Mouse (Mus musculus): ENCODE measurements around the gene Camsap3. TPM values are rescaled to one million over a fixed set of nuclear protein-coding genes. Genes with fewer than 3 reads are reported as not detected.

The Camsap3 gene
- polyA plus RNA-seq, 1 experiment from 2014 or later = 14.5 TPM

DNA sequence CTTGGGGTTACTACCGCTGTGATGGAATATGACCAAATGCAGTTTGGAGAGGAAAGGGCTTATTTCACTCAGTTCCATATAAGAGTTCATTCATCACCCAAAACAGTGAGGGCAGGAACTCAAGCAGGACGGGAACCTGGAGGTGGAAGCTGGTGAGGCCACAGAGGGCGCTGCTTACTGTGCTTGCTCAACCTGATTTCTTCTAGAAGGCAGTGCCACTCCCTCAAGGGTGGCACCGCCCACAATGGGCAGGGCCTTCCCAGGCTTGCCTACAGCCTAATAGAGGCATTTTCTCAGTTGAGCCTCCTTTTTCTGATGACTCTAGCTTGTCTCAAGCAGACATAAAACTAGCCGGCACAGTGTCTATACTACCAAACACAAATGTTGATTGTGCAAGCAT, 58.7 kb downstream of the Camsap3 start:
- H3K9ac ChIP-seq (ENCODE audit: low read length) = no peak overlapping the region
- no peaks in the 10 kb centered on the region for H3K36me3 ChIP-seq (ENCODE audit: control insufficient read depth, insufficient read depth, low read length)
- H3K27me3 ChIP-seq (ENCODE audit: control insufficient read depth, insufficient read depth, low read length) = no peaks in the 10 kb centered on the region
- no peaks in the 10 kb centered on the region for H3K4me1 ChIP-seq (ENCODE audit: control insufficient read depth, insufficient read depth, low read length)
- H3K4me3 ChIP-seq (ENCODE audit: low read depth, low read length) = no peak overlapping the region
- no peaks in the 10 kb centered on the region for H3K9me3 ChIP-seq (ENCODE audit: control insufficient read depth, low read length)
- no peak for DNase-seq (ENCODE audit: low spot score)
- no peak overlapping the region for H3K4me2 ChIP-seq (ENCODE audit: low read depth)
- H3K27ac ChIP-seq (ENCODE audit: low read depth, low read length) = no peak overlapping the region
- 25% methylated on average over 5 of the region's 5 CpGs for WGBS
- ATAC-seq (ENCODE audit: insufficient read depth, low FRiP score, low TSS enrichment) = no peak

DNA sequence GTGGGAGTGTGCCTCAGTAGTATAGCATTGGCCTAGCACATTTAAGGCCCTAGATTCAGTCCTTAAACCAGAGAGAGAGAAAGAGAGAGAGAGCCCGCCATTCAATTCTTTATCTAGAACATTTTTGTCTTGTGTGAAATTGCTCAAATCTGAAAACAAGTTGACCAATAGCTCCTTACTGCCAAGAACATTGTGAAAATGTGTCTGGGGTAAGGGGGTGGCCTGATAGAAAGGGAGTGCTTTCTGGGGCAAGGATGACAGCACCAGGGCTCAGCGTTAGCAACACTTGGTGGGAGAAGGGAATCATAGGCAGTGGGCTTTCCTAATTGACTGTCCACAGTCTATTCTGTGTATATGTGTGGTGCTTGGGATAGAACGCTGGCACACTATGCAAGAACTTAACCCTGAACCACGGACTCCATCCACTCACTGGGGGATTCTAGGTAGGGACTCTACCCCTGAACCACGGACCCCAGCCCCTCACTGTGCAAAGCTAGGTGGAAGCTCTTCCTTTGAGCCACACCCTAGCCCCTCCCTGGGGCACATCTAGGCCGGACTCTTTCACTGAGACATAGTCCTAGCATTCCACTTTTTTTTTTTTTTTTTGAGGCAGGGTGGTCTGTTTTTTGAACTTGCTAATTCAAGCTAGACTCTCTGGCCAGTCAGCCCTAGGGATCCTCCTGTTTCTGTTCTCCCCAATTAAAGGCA, 59.9 kb downstream of the Camsap3 start:
- Histone ChIP-seq H3K9me3 (ENCODE audit: control insufficient read depth, low read length) (no peaks in the 10 kb centered on the region), H3K27me3 (ENCODE audit: control insufficient read depth, insufficient read depth, low read length) (no peaks in the 10 kb centered on the region), H3K9ac (ENCODE audit: low read length) (no peak overlapping the region), H3K4me3 (ENCODE audit: low read depth, low read length) (no peak overlapping the region), H3K4me2 (ENCODE audit: low read depth) (no peak overlapping the region), H3K36me3 (ENCODE audit: control insufficient read depth, insufficient read depth, low read length) (no peaks in the 10 kb centered on the region), H3K4me1 (ENCODE audit: control insufficient read depth, insufficient read depth, low read length) (no peaks in the 10 kb centered on the region), H3K27ac (ENCODE audit: low read depth, low read length) (no peak overlapping the region)
- DNase-seq (ENCODE audit: low spot score) (no peak), ATAC-seq (ENCODE audit: insufficient read depth, low FRiP score, low TSS enrichment) (no peak)
- 87% methylated on average over 6 of the region's 6 CpGs for WGBS

DNA sequence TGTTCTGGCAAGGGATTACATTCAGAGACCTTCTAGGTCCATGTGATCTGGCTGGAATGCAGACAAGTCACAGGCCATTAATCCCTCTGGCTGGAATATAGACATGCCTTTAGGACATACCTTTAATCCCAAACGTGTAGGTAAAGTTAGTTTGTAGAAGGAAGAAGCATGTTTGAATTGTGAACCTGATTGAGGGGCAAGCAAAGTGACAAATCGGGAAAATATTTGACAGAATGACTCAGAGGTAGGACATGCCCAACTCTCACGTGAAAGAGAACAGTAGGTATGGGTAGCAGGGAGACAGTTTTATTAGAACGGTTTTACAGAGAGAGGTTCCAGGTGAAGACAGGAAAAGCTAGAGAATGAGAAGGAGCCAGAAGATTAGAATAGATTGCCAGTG, 60.5 kb downstream of the Camsap3 start:
- no peak for DNase-seq (ENCODE audit: low spot score)
- Histone ChIP-seq H3K27me3 (ENCODE audit: control insufficient read depth, insufficient read depth, low read length) (no peaks in the 10 kb centered on the region), H3K27ac (ENCODE audit: low read depth, low read length) (no peak overlapping the region), H3K4me2 (ENCODE audit: low read depth) (no peak overlapping the region), H3K4me3 (ENCODE audit: low read depth, low read length) (no peak overlapping the region), H3K9me3 (ENCODE audit: control insufficient read depth, low read length) (no peaks in the 10 kb centered on the region), H3K9ac (ENCODE audit: low read length) (no peak overlapping the region), H3K36me3 (ENCODE audit: control insufficient read depth, insufficient read depth, low read length) (no peaks in the 10 kb centered on the region), H3K4me1 (ENCODE audit: control insufficient read depth, insufficient read depth, low read length) (no peaks in the 10 kb centered on the region)
- ATAC-seq (ENCODE audit: insufficient read depth, low FRiP score, low TSS enrichment) = no peak
- 80% methylated on average over 4 of the region's 4 CpGs for WGBS

DNA sequence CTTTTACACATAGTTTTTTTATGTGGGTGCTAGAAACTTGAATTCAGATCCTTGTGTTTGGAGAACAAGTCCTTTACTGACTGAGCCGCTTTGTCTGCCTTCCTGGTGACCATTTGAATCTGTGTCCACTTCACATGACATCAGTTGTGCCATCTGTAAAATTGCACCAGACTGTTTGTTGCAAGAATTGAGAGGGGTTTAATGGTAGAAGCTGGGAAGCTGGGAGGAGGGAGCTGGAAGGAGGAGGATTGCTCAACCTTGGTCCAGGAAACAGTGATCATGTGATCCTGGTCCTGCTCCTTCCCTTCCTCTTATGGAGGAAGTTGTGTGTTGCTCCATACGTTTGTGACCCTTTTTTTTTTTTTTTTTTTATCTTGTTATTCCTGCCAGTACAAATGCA, 61.2 kb downstream of the Camsap3 start:
- H3K27me3 ChIP-seq (ENCODE audit: control insufficient read depth, insufficient read depth, low read length) = no peaks in the 10 kb centered on the region
- no peak overlapping the region for H3K9ac ChIP-seq (ENCODE audit: low read length)
- H3K4me3 ChIP-seq (ENCODE audit: low read depth, low read length) = no peak overlapping the region
- H3K4me2 ChIP-seq (ENCODE audit: low read depth) = no peak overlapping the region
- H3K9me3 ChIP-seq (ENCODE audit: control insufficient read depth, low read length) = no peaks in the 10 kb centered on the region
- DNase-seq (ENCODE audit: low spot score) (no peak), ATAC-seq (ENCODE audit: insufficient read depth, low FRiP score, low TSS enrichment) (no peak)
- no peaks in the 10 kb centered on the region for H3K4me1 ChIP-seq (ENCODE audit: control insufficient read depth, insufficient read depth, low read length)
- H3K36me3 ChIP-seq (ENCODE audit: control insufficient read depth, insufficient read depth, low read length) = no peaks in the 10 kb centered on the region
- H3K27ac ChIP-seq (ENCODE audit: low read depth, low read length) = no peak overlapping the region
- 73% methylated on average over 2 of the region's 2 CpGs for WGBS

DNA sequence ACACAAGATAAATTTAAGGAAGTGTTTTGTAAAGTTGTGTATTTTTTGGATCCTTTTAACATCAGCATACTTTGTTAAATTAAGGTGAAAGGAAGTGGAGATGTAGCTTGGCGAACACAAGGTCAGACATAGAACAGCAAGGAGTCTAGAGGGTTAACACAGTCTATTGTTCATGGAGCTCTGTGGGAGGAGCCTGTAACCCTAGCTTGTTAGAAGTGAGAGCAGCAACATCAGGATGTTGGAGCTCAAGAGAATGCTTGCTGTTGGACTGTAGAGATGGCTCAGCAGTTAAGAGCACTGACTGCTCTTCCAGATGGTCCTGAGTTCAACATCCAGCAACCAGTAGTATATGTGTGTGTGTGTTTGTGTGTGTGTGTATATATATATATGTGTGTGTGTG, 61.9 kb downstream of the Camsap3 start:
- no peaks in the 10 kb centered on the region for H3K9me3 ChIP-seq (ENCODE audit: control insufficient read depth, low read length)
- 44% methylated on average over 1 of the region's 1 CpGs for WGBS
- no peak overlapping the region for H3K4me3 ChIP-seq (ENCODE audit: low read depth, low read length)
- no peak overlapping the region for H3K9ac ChIP-seq (ENCODE audit: low read length)
- H3K4me2 ChIP-seq (ENCODE audit: low read depth) = no peak overlapping the region
- DNase-seq (ENCODE audit: low spot score) = no peak
- no peak overlapping the region for H3K27ac ChIP-seq (ENCODE audit: low read depth, low read length)
- no peaks in the 10 kb centered on the region for H3K4me1 ChIP-seq (ENCODE audit: control insufficient read depth, insufficient read depth, low read length)
- H3K27me3 ChIP-seq (ENCODE audit: control insufficient read depth, insufficient read depth, low read length) = no peaks in the 10 kb centered on the region
- no peaks in the 10 kb centered on the region for H3K36me3 ChIP-seq (ENCODE audit: control insufficient read depth, insufficient read depth, low read length)
- no peak for ATAC-seq (ENCODE audit: insufficient read depth, low FRiP score, low TSS enrichment)

DNA sequence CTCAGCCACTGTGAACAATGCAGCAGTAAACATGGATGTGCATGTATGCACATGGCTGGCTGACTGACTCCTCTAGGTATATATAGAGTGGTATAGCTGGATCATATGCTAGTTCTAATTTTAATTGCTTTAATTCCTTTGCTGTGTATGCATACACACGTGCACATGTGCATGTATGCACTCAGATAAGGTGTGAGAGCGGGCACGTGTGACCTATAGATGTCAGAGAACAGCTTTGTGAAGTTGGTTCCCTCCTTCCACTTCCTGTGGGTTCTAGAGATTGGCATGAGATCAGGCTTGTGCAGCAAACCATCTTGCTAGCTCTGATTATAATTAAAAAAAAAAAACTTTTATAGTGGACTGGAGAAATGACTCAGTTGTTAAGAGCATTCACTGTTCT, 65.8 kb downstream of the Camsap3 start:
- no peak for ATAC-seq (ENCODE audit: insufficient read depth, low FRiP score, low TSS enrichment)
- Histone ChIP-seq H3K4me1 (ENCODE audit: control insufficient read depth, insufficient read depth, low read length) (no peaks in the 10 kb centered on the region), H3K4me2 (ENCODE audit: low read depth) (no peak overlapping the region), H3K27ac (ENCODE audit: low read depth, low read length) (no peak overlapping the region), H3K9me3 (ENCODE audit: control insufficient read depth, low read length) (no peaks in the 10 kb centered on the region), H3K27me3 (ENCODE audit: control insufficient read depth, insufficient read depth, low read length) (no peaks in the 10 kb centered on the region), H3K9ac (ENCODE audit: low read length) (no peak overlapping the region), H3K4me3 (ENCODE audit: low read depth, low read length) (no peak overlapping the region), H3K36me3 (ENCODE audit: control insufficient read depth, insufficient read depth, low read length) (no peaks in the 10 kb centered on the region)
- DNase-seq (ENCODE audit: low spot score) = no peak
- 71% methylated on average over 3 of the region's 3 CpGs for WGBS

DNA sequence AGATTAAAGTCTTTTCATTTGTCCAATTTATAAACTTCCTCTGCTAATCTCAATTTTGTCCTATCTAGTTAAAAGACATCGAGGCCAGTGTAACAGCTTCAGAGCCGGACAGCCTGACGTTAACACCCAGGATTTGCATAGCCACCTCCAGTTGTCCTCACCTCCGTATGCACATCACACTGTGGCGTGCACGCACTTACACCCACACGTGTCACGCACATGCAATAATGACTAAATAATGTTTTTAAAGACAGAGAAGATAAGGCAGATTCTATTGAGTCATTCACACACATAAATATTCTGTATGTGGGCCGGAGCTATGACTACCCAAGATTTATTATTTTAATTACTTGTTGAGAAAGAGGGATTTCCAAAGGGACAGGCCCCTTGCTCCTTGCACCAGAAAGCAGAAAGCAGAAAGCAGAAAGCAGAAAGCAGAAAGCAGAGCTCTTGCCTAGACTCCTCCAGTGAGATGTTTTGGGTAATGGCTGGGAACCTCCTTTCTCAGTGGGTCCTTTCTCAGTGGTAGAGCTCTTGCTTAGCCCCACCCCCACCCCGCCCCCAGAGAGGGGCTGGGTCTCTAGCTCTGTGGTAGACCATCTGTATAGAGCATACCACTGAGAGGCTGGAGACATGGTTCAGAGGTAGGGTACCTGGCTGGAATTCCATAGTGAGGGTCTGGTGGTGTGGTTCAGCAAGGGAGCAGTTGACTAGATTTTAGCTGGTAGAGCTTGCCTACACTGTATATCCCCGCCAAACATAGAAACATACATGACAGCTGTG, 67.8 kb downstream of the Camsap3 start:
- Histone ChIP-seq H3K4me3 (ENCODE audit: low read depth, low read length) (no peak overlapping the region), H3K4me2 (ENCODE audit: low read depth) (no peak overlapping the region), H3K27me3 (ENCODE audit: control insufficient read depth, insufficient read depth, low read length) (no peaks in the 10 kb centered on the region), H3K9ac (ENCODE audit: low read length) (no peak overlapping the region), H3K9me3 (ENCODE audit: control insufficient read depth, low read length) (no peaks in the 10 kb centered on the region), H3K4me1 (ENCODE audit: control insufficient read depth, insufficient read depth, low read length) (no peaks in the 10 kb centered on the region), H3K36me3 (ENCODE audit: control insufficient read depth, insufficient read depth, low read length) (no peaks in the 10 kb centered on the region), H3K27ac (ENCODE audit: low read depth, low read length) (no peak overlapping the region)
- DNase-seq (ENCODE audit: low spot score) = no peak
- ATAC-seq (ENCODE audit: insufficient read depth, low FRiP score, low TSS enrichment) = no peak
- WGBS = 77% methylated on average over 11 of the region's 11 CpGs

DNA sequence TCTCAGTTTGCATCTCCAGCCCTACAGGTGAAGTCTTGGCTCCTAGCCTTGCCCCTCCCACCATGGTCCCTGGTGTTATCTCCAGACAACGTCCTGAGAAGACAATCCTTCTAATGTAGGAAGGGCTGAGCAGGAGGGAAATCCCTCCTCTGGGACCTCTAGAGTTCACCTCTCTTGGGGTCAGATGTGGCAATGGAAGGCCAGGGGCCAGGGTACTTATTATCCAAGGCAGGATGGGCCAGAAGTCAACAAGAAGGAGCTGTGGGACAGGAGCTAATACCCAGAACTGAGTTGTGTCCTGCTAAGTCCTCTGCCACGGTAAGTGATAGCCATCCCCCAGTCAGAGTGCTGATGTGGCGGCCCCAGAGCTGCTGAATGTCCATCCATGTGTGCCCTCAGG, 68.4 kb downstream of the Camsap3 start, which contains the start of gene Retn:
Gene Retn, plus strand, starts transcription at position 245 of the 400 bp plus-strand sequence.
- ATAC-seq (ENCODE audit: insufficient read depth, low FRiP score, low TSS enrichment) = no peak
- H3K9me3 ChIP-seq (ENCODE audit: control insufficient read depth, low read length) = no peaks in the 10 kb centered on the region

More for the DNA sequence above, 68.4 kb downstream of the Camsap3 start, which contains the start of gene Retn:
- H3K4me3 ChIP-seq (ENCODE audit: low read depth, low read length) = no peak within 1 kb of the TSS
- H3K27ac ChIP-seq (ENCODE audit: low read depth, low read length) = no peak within 1 kb of the TSS
- no peaks in the 10 kb centered on the region for H3K27me3 ChIP-seq (ENCODE audit: control insufficient read depth, insufficient read depth, low read length)
- no peaks in the 10 kb centered on the region for H3K4me1 ChIP-seq (ENCODE audit: control insufficient read depth, insufficient read depth, low read length)
- no peak for DNase-seq (ENCODE audit: low spot score)
- no peaks in the 10 kb centered on the region for H3K36me3 ChIP-seq (ENCODE audit: control insufficient read depth, insufficient read depth, low read length)
- H3K9ac ChIP-seq (ENCODE audit: low read length) = no peak within 1 kb of the TSS
- no peak within 1 kb of the TSS for H3K4me2 ChIP-seq (ENCODE audit: low read depth)
- WGBS = 66% methylated on average over 3 of the region's 3 CpGs

Measured in neural tube, embryonic 11.5 days (tissue).